Mouse (Mus musculus): Measurements from ENCODE around the gene Iqgap3. TPM values are rescaled to one million over a fixed set of nuclear protein-coding genes. Genes with fewer than 3 reads are reported as not detected.

Iqgap3 gene
- polyA plus RNA-seq (2015; fragmentation: Nextera tagmentation; extraction: Ambion mirVana): 20.9 and 23.6 TPM in 2 replicates

DNA sequence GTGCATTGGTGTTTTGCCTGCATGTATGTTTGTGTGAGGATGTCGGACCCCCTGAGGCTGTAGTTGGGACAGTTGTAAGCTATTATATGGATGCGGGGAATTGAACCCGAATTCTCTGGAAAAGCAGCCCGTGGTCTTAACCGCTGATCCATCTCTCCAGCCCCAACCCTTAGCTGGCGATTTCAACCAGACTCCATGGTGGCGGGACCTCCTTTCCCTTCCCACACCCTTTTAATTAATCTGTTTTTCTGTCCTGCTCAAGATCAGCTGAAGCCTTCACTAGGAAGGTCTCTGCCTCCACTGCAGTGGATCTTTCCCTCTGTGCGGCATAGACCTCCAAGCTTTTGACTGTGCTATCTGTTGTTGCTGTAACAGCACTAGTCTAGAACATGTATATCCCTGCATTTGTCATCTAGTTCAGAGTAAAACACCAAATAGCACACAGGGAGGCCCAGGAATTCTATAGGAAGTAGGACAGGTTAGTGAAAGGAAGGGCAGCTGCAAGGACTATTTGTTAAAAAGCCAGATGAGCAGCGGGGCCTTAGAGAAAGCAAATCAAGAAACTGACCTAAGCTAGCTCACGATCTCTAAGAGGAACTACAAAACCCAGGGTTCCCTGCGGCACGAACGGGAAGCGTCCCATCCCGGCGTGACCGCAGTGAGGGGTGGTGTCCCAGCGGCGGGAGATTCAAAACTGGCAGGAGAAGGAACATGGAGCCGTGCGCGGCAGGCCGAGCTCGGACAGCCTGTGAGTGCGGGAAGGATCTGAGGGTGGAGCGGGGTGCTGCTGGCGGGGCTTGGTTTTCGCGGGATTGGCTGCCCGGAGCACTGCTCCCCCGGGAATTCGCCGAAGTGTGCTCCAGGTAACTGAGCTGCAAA is at the start of gene Iqgap3:
Gene Iqgap3, plus strand, starts transcription at position 627 of the 879 bp plus-strand sequence.
- Histone ChIP-seq H3K9me3 (ENCODE audit: low read length) (no peaks in the 10 kb centered on the region), H3K9ac (replicated peaks; ENCODE audit: low read length) (peak within 1 kb of the TSS; percentile 69), H3K36me3 (ENCODE audit: insufficient read depth, low read length) (peaks cover 5% of the 10 kb centered on the region; the same call in 1 of the 2 replicates), H3K4me1 (ENCODE audit: insufficient read depth, low read length) (peaks cover 13% of the 10 kb centered on the region), H3K27me3 (ENCODE audit: insufficient read depth, low read length) (no peaks in the 10 kb centered on the region), H3K27ac (ENCODE audit: low read length) (no peak within 1 kb of the TSS), H3K4me2 (replicated peaks; ENCODE audit: low read depth, low read length) (peak within 1 kb of the TSS; percentile 81), H3K4me3 (ENCODE audit: low read length) (peak within 1 kb of the TSS; percentile 78)
- ATAC-seq (ENCODE audit: low FRiP score, low TSS enrichment): peak; percentile 89
- 20% methylated on average over 33 of the region's 33 CpGs for WGBS

GRCm38 (mm10) chr3:88033506-88033905 is 48.3 kb upstream of the Iqgap3 start:
- H3K9ac ChIP-seq (replicated peaks; ENCODE audit: low read length): no peak overlapping the region
- no peak for ATAC-seq (ENCODE audit: low FRiP score, low TSS enrichment)
- peaks cover 3% of the 10 kb centered on the region; the same call in 1 of the 2 replicates for H3K4me1 ChIP-seq (ENCODE audit: insufficient read depth, low read length)
- no peaks in the 10 kb centered on the region for H3K36me3 ChIP-seq (ENCODE audit: insufficient read depth, low read length)
- H3K27me3 ChIP-seq (ENCODE audit: insufficient read depth, low read length): peaks cover 34% of the 10 kb centered on the region
- WGBS: 66% methylated on average over 5 of the region's 5 CpGs
- H3K9me3 ChIP-seq (ENCODE audit: low read length): 0 out of 2 replicates have a peak, but pooled peaks cover under 1% of the 10 kb centered on the region
- H3K4me2 ChIP-seq (replicated peaks; ENCODE audit: low read depth, low read length): no peak overlapping the region
- H3K4me3 ChIP-seq (ENCODE audit: low read length): no peak overlapping the region
- no peak overlapping the region for H3K27ac ChIP-seq (ENCODE audit: low read length)

DNA sequence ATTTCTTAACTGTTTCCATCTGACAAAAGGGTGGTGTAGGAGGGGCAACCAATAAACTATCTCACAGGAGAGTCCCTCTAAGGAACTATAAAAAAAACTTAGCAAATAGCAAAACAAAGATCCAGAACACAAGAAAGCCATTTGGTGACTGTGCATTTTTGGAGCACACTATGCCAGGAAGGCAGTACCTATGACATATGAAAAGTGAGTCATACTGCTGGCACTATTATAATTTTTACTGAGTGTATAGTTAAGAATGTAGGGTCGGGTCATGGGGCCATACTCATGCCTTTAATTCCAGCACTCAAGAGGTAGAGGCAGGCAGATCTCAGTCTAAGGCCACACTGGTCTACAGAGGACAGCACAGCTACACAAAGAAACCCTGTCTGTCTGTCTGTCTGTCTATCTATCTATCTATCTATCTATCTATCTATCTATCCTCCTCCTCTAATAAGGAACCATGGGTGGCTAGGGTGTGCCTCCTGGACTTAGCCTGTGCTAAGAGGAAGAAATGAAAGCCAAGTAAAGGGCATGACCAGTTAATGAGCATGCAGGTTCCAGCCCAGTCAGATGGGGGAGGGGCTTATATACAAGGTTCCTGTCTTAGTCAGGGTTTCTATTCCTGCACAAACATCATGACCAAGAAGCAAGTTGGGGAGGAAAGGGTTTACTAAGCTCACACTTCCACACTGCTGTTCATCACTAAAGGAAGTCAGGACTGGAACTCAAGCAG is 46.0 kb upstream of the Iqgap3 start:
- no peaks in the 10 kb centered on the region for H3K9me3 ChIP-seq (ENCODE audit: low read length)
- H3K9ac ChIP-seq (replicated peaks; ENCODE audit: low read length): no peak overlapping the region
- H3K27me3 ChIP-seq (ENCODE audit: insufficient read depth, low read length): peaks cover 32% of the 10 kb centered on the region
- no peak overlapping the region for H3K27ac ChIP-seq (ENCODE audit: low read length)
- H3K4me3 ChIP-seq (ENCODE audit: low read length): no peak overlapping the region
- ATAC-seq (ENCODE audit: low FRiP score, low TSS enrichment): no peak
- H3K4me1 ChIP-seq (ENCODE audit: insufficient read depth, low read length): peaks cover 2% of the 10 kb centered on the region; the same call in 1 of the 2 replicates
- no peak overlapping the region for H3K4me2 ChIP-seq (replicated peaks; ENCODE audit: low read depth, low read length)
- no peaks in the 10 kb centered on the region for H3K36me3 ChIP-seq (ENCODE audit: insufficient read depth, low read length)
- WGBS: 65% methylated on average over 1 of the region's 1 CpGs

- 7% methylated on average over 36 of the region's 36 CpGs for WGBS
- H3K9ac ChIP-seq (replicated peaks; ENCODE audit: low read length): peak within 1 kb of the TSS; percentile 72
- H3K36me3 ChIP-seq (ENCODE audit: insufficient read depth, low read length): no peaks in the 10 kb centered on the region
- peak within 1 kb of the TSS; percentile 80 for H3K4me2 ChIP-seq (replicated peaks; ENCODE audit: low read depth, low read length)
- peak; percentile 97 for ATAC-seq (ENCODE audit: low FRiP score, low TSS enrichment)
- peaks cover 9% of the 10 kb centered on the region for H3K4me1 ChIP-seq (ENCODE audit: insufficient read depth, low read length)
- H3K4me3 ChIP-seq (ENCODE audit: low read length): peak within 1 kb of the TSS; percentile 94
- H3K9me3 ChIP-seq (ENCODE audit: low read length): no peaks in the 10 kb centered on the region
- H3K27ac ChIP-seq (ENCODE audit: low read length): peak within 1 kb of the TSS; percentile 82
- peaks cover 9% of the 10 kb centered on the region; the same call in 1 of the 2 replicates for H3K27me3 ChIP-seq (ENCODE audit: insufficient read depth, low read length)
These were observed 38.9 kb upstream of the Iqgap3 start, which contains the start of gene Gpatch4 for GRCm38 (mm10) chr3:88042661-88043421. TSS of gene Gpatch4 (plus strand) at chr3:88043108.

- no peak overlapping the region for H3K27ac ChIP-seq (ENCODE audit: low read length)
- H3K36me3 ChIP-seq (ENCODE audit: insufficient read depth, low read length): peaks cover 30% of the 10 kb centered on the region
- no peak overlapping the region for H3K4me2 ChIP-seq (replicated peaks; ENCODE audit: low read depth, low read length)
- H3K4me1 ChIP-seq (ENCODE audit: insufficient read depth, low read length): no peaks in the 10 kb centered on the region
- no peaks in the 10 kb centered on the region for H3K27me3 ChIP-seq (ENCODE audit: insufficient read depth, low read length)
- H3K9me3 ChIP-seq (ENCODE audit: low read length): peaks cover 4% of the 10 kb centered on the region; the same call in 1 of the 2 replicates
- H3K9ac ChIP-seq (replicated peaks; ENCODE audit: low read length): no peak overlapping the region
- no peak for ATAC-seq (ENCODE audit: low FRiP score, low TSS enrichment)
- no peak overlapping the region for H3K4me3 ChIP-seq (ENCODE audit: low read length)
- 85% methylated on average over 3 of the region's 3 CpGs for WGBS
These were observed 32.2 kb upstream of the Iqgap3 start for GRCm38 (mm10) chr3:88049532-88049931.

DNA sequence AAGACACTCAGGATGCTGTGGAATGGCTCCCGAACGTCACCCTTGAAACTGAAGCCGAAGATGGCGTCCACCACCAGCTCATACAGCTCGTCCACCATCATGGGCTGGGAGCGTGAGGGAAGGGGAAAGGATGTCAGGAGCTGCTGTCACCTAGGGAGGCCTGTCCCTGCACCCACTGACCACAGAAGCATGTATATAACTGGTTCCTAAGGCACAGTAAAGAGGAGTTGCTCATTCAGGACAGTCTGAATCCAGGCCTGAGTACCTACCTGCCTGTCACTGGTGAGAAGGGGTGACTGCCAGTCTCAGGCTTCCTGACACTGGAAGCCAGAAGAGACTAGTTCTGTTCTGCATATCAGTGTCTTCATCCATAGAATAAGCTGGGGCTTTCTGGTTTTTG is 24.7 kb upstream of the Iqgap3 start:
- no peak overlapping the region for H3K4me3 ChIP-seq (ENCODE audit: low read length)
- no peak overlapping the region for H3K4me2 ChIP-seq (replicated peaks; ENCODE audit: low read depth, low read length)
- no peak overlapping the region for H3K9ac ChIP-seq (replicated peaks; ENCODE audit: low read length)

GRCm38 (mm10) chr3:88057902-88058696 is 23.7 kb upstream of the Iqgap3 start, which contains the start of gene Naxe:
TSS of gene Naxe (minus strand) at chr3:88058495.
- H3K9me3 ChIP-seq (ENCODE audit: low read length): peaks cover 7% of the 10 kb centered on the region
- no peaks in the 10 kb centered on the region for H3K27me3 ChIP-seq (ENCODE audit: insufficient read depth, low read length)
- peaks cover 9% of the 10 kb centered on the region for H3K4me1 ChIP-seq (ENCODE audit: insufficient read depth, low read length)
- peak within 1 kb of the TSS; percentile 84 for H3K4me2 ChIP-seq (replicated peaks; ENCODE audit: low read depth, low read length)
- peaks cover 24% of the 10 kb centered on the region for H3K36me3 ChIP-seq (ENCODE audit: insufficient read depth, low read length)
- peak; percentile 95 for ATAC-seq (ENCODE audit: low FRiP score, low TSS enrichment)
- peak within 1 kb of the TSS; percentile 88 for H3K4me3 ChIP-seq (ENCODE audit: low read length)
- under 1% methylated on average over 60 of the region's 60 CpGs for WGBS
- peak within 1 kb of the TSS; percentile 79 for H3K27ac ChIP-seq (ENCODE audit: low read length)
- H3K9ac ChIP-seq (replicated peaks; ENCODE audit: low read length): peak within 1 kb of the TSS; percentile 91

More for the DNA sequence above, 24.7 kb upstream of the Iqgap3 start:
- H3K27ac ChIP-seq (ENCODE audit: low read length): no peak overlapping the region
- peaks cover 9% of the 10 kb centered on the region for H3K4me1 ChIP-seq (ENCODE audit: insufficient read depth, low read length)
- no peak for ATAC-seq (ENCODE audit: low FRiP score, low TSS enrichment)
- 84% methylated on average over 6 of the region's 6 CpGs for WGBS
- H3K27me3 ChIP-seq (ENCODE audit: insufficient read depth, low read length): no peaks in the 10 kb centered on the region
- H3K9me3 ChIP-seq (ENCODE audit: low read length): peaks cover 4% of the 10 kb centered on the region; the same call in 1 of the 2 replicates
- H3K36me3 ChIP-seq (ENCODE audit: insufficient read depth, low read length): peaks cover 33% of the 10 kb centered on the region

GRCm38 (mm10) chr3:88068386-88068785 is 13.4 kb upstream of the Iqgap3 start:
- Histone ChIP-seq H3K36me3 (ENCODE audit: insufficient read depth, low read length) (no peaks in the 10 kb centered on the region), H3K4me3 (ENCODE audit: low read length) (no peak overlapping the region), H3K27me3 (ENCODE audit: insufficient read depth, low read length) (no peaks in the 10 kb centered on the region), H3K4me2 (replicated peaks; ENCODE audit: low read depth, low read length) (no peak overlapping the region), H3K4me1 (ENCODE audit: insufficient read depth, low read length) (no peaks in the 10 kb centered on the region), H3K9me3 (ENCODE audit: low read length) (no peaks in the 10 kb centered on the region), H3K27ac (ENCODE audit: low read length) (no peak overlapping the region), H3K9ac (replicated peaks; ENCODE audit: low read length) (no peak overlapping the region)
- no peak for ATAC-seq (ENCODE audit: low FRiP score, low TSS enrichment)
- WGBS: 13% methylated on average over 2 of the region's 2 CpGs

All from kidney, embryonic 16.5 days (tissue).